Mouse (Mus musculus): ENCODE results near the gene Tsc22d1.

GRCm38 (mm10) chr14:76425422-76425821 is 10.7 kb downstream of the Tsc22d1 start:
- TF ChIP-seq CTCF (IDR thresholded peaks at IDR 0.05; ENCODE audit: low read depth, low read length) (no peak), GATA1 (IDR thresholded peaks at IDR 0.05; ENCODE audit: borderline replicate concordance, low read length) (no peak)

All from G1E (cell line).